Mouse (Mus musculus): ENCODE results near the gene S1pr1. TPM values are rescaled to one million over a fixed set of nuclear protein-coding genes. Genes with fewer than 3 reads are reported as not detected.
A peak's percentile ranks its signal among the peaks of the same experiment; 100 is the strongest.

S1pr1 gene
- polyA plus RNA-seq, 1 experiment from 2014 or later, result 35.9 TPM

GRCm38 (mm10) chr3:115692857-115693256 lies 22.0 kb downstream of the S1pr1 start:
- Histone ChIP-seq H3K9ac (ENCODE audit: low read length) (no peak overlapping the region), H3K4me2 (ENCODE audit: low read depth, low read length, severe bottlenecking) (no peak overlapping the region), H3K36me3 (ENCODE audit: control insufficient read depth, insufficient read depth, low read length) (no peaks in the 10 kb centered on the region), H3K4me3 (ENCODE audit: low read depth, low read length) (no peak overlapping the region), H3K27me3 (ENCODE audit: control insufficient read depth, insufficient read depth, low read length) (no peaks in the 10 kb centered on the region), H3K4me1 (replicated peaks; ENCODE audit: control insufficient read depth, insufficient read depth, low read length) (peaks cover 6% of the 10 kb centered on the region; the same call in 1 of the 2 replicates), H3K27ac (ENCODE audit: low read depth, low read length) (no peak overlapping the region), H3K9me3 (ENCODE audit: control insufficient read depth, low read length) (no peaks in the 10 kb centered on the region)
- ATAC-seq (replicated peaks; ENCODE audit: low FRiP score) (no peak), DNase-seq (ENCODE audit: low spot score) (no peak)
- 47% methylated on average over 4 of the region's 4 CpGs for whole genome bisulfite sequencing

- Histone ChIP-seq H3K9me3 (ENCODE audit: control insufficient read depth, low read length) (no peaks in the 10 kb centered on the region), H3K9ac (ENCODE audit: low read length) (no peak overlapping the region), H3K4me2 (ENCODE audit: low read depth, low read length, severe bottlenecking) (no peak overlapping the region), H3K4me1 (replicated peaks; ENCODE audit: control insufficient read depth, insufficient read depth, low read length) (peaks cover 6% of the 10 kb centered on the region; the same call in 1 of the 2 replicates), H3K27me3 (ENCODE audit: control insufficient read depth, insufficient read depth, low read length) (no peaks in the 10 kb centered on the region), H3K27ac (ENCODE audit: low read depth, low read length) (no peak overlapping the region), H3K4me3 (ENCODE audit: low read depth, low read length) (no peak overlapping the region), H3K36me3 (ENCODE audit: control insufficient read depth, insufficient read depth, low read length) (no peaks in the 10 kb centered on the region)
- WGBS, result 81% methylated on average over 5 of the region's 5 CpGs
- ATAC-seq (replicated peaks; ENCODE audit: low FRiP score) (no peak), DNase-seq (ENCODE audit: low spot score) (no peak)
Measured at GRCm38 (mm10) chr3:115692384-115692783, 22.5 kb downstream of the S1pr1 start.

- Histone ChIP-seq H3K9ac (ENCODE audit: low read length) (no peak overlapping the region), H3K4me1 (replicated peaks; ENCODE audit: control insufficient read depth, insufficient read depth, low read length) (peaks cover 6% of the 10 kb centered on the region; the same call in 1 of the 2 replicates), H3K4me3 (ENCODE audit: low read depth, low read length) (no peak overlapping the region), H3K36me3 (ENCODE audit: control insufficient read depth, insufficient read depth, low read length) (no peaks in the 10 kb centered on the region), H3K27me3 (ENCODE audit: control insufficient read depth, insufficient read depth, low read length) (no peaks in the 10 kb centered on the region), H3K27ac (ENCODE audit: low read depth, low read length) (peak overlapping the region; percentile 37; the same call in 1 of the 2 replicates), H3K4me2 (ENCODE audit: low read depth, low read length, severe bottlenecking) (no peak overlapping the region), H3K9me3 (ENCODE audit: control insufficient read depth, low read length) (no peaks in the 10 kb centered on the region)
- DNase-seq (ENCODE audit: low spot score) (no peak), ATAC-seq (replicated peaks; ENCODE audit: low FRiP score) (no peak; the same call in 1 of the 2 replicates)
- 47% methylated on average over 1 of the region's 1 CpGs for WGBS
Measured at GRCm38 (mm10) chr3:115689920-115690319, 25.0 kb downstream of the S1pr1 start.

GRCm38 (mm10) chr3:115689352-115689751 lies 25.5 kb downstream of the S1pr1 start:
- DNase-seq (ENCODE audit: low spot score) (no peak), ATAC-seq (replicated peaks; ENCODE audit: low FRiP score) (peak; percentile 20; the same call in 1 of the 2 replicates)
- Histone ChIP-seq H3K9ac (ENCODE audit: low read length) (no peak overlapping the region), H3K9me3 (ENCODE audit: control insufficient read depth, low read length) (no peaks in the 10 kb centered on the region), H3K4me1 (replicated peaks; ENCODE audit: control insufficient read depth, insufficient read depth, low read length) (peaks cover 6% of the 10 kb centered on the region; the same call in 1 of the 2 replicates), H3K4me3 (ENCODE audit: low read depth, low read length) (no peak overlapping the region), H3K36me3 (ENCODE audit: control insufficient read depth, insufficient read depth, low read length) (no peaks in the 10 kb centered on the region), H3K27ac (ENCODE audit: low read depth, low read length) (peak overlapping the region; percentile 37; the same call in 1 of the 2 replicates), H3K27me3 (ENCODE audit: control insufficient read depth, insufficient read depth, low read length) (no peaks in the 10 kb centered on the region), H3K4me2 (ENCODE audit: low read depth, low read length, severe bottlenecking) (0 out of 2 replicates have a peak overlapping the region, but pooled peaks have one; percentile 11)
- 34% methylated on average over 8 of the region's 8 CpGs for WGBS

- no peak overlapping the region for H3K4me3 ChIP-seq (ENCODE audit: low read depth, low read length)
- H3K4me1 ChIP-seq (replicated peaks; ENCODE audit: control insufficient read depth, insufficient read depth, low read length), result peaks cover 6% of the 10 kb centered on the region; the same call in 1 of the 2 replicates
- ATAC-seq (replicated peaks; ENCODE audit: low FRiP score) (no peak), DNase-seq (ENCODE audit: low spot score) (no peak)
- WGBS, result 90% methylated on average over 2 of the region's 2 CpGs
- no peak overlapping the region for H3K27ac ChIP-seq (ENCODE audit: low read depth, low read length)
- H3K9me3 ChIP-seq (ENCODE audit: control insufficient read depth, low read length), result no peaks in the 10 kb centered on the region
- no peak overlapping the region for H3K9ac ChIP-seq (ENCODE audit: low read length)
- no peaks in the 10 kb centered on the region for H3K36me3 ChIP-seq (ENCODE audit: control insufficient read depth, insufficient read depth, low read length)
- no peaks in the 10 kb centered on the region for H3K27me3 ChIP-seq (ENCODE audit: control insufficient read depth, insufficient read depth, low read length)
- H3K4me2 ChIP-seq (ENCODE audit: low read depth, low read length, severe bottlenecking), result no peak overlapping the region
Measured at GRCm38 (mm10) chr3:115687821-115688220, 27.1 kb downstream of the S1pr1 start.

GRCm38 (mm10) chr3:115682328-115683088 lies 32.4 kb downstream of the S1pr1 start:
- WGBS, result 83% methylated on average over 14 of the region's 14 CpGs
- no peak for DNase-seq (ENCODE audit: low spot score)
- no peak overlapping the region for H3K9ac ChIP-seq (ENCODE audit: low read length)

GRCm38 (mm10) chr3:115681184-115681583 lies 33.7 kb downstream of the S1pr1 start:
- no peaks in the 10 kb centered on the region for H3K9me3 ChIP-seq (ENCODE audit: control insufficient read depth, low read length)
- no peaks in the 10 kb centered on the region for H3K4me1 ChIP-seq (replicated peaks; ENCODE audit: control insufficient read depth, insufficient read depth, low read length)
- no peak overlapping the region for H3K9ac ChIP-seq (ENCODE audit: low read length)
- no peaks in the 10 kb centered on the region for H3K36me3 ChIP-seq (ENCODE audit: control insufficient read depth, insufficient read depth, low read length)
- no peaks in the 10 kb centered on the region for H3K27me3 ChIP-seq (ENCODE audit: control insufficient read depth, insufficient read depth, low read length)
- H3K4me2 ChIP-seq (ENCODE audit: low read depth, low read length, severe bottlenecking), result no peak overlapping the region
- ATAC-seq (replicated peaks; ENCODE audit: low FRiP score), result no peak
- WGBS, result 83% methylated on average over 1 of the region's 1 CpGs
- H3K4me3 ChIP-seq (ENCODE audit: low read depth, low read length), result no peak overlapping the region
- DNase-seq (ENCODE audit: low spot score), result no peak
- no peak overlapping the region for H3K27ac ChIP-seq (ENCODE audit: low read depth, low read length)

More at GRCm38 (mm10) chr3:115682328-115683088, 32.4 kb downstream of the S1pr1 start:
- Histone ChIP-seq H3K9me3 (ENCODE audit: control insufficient read depth, low read length) (no peaks in the 10 kb centered on the region), H3K4me2 (ENCODE audit: low read depth, low read length, severe bottlenecking) (no peak overlapping the region), H3K4me1 (replicated peaks; ENCODE audit: control insufficient read depth, insufficient read depth, low read length) (no peaks in the 10 kb centered on the region), H3K36me3 (ENCODE audit: control insufficient read depth, insufficient read depth, low read length) (no peaks in the 10 kb centered on the region), H3K4me3 (ENCODE audit: low read depth, low read length) (no peak overlapping the region), H3K27me3 (ENCODE audit: control insufficient read depth, insufficient read depth, low read length) (no peaks in the 10 kb centered on the region), H3K27ac (ENCODE audit: low read depth, low read length) (no peak overlapping the region)
- ATAC-seq (replicated peaks; ENCODE audit: low FRiP score), result no peak

- 87% methylated on average over 7 of the region's 7 CpGs for WGBS
Measured at GRCm38 (mm10) chr3:115679022-115679421, 35.9 kb downstream of the S1pr1 start.

More at GRCm38 (mm10) chr3:115679022-115679421, 35.9 kb downstream of the S1pr1 start:
- Histone ChIP-seq H3K27me3 (ENCODE audit: control insufficient read depth, insufficient read depth, low read length) (no peaks in the 10 kb centered on the region), H3K36me3 (ENCODE audit: control insufficient read depth, insufficient read depth, low read length) (no peaks in the 10 kb centered on the region), H3K27ac (ENCODE audit: low read depth, low read length) (no peak overlapping the region), H3K4me2 (ENCODE audit: low read depth, low read length, severe bottlenecking) (no peak overlapping the region), H3K4me1 (replicated peaks; ENCODE audit: control insufficient read depth, insufficient read depth, low read length) (no peaks in the 10 kb centered on the region), H3K9me3 (ENCODE audit: control insufficient read depth, low read length) (no peaks in the 10 kb centered on the region), H3K9ac (ENCODE audit: low read length) (no peak overlapping the region), H3K4me3 (ENCODE audit: low read depth, low read length) (no peak overlapping the region)
- ATAC-seq (replicated peaks; ENCODE audit: low FRiP score), result no peak
- no peak for DNase-seq (ENCODE audit: low spot score)

All from forebrain, embryonic 11.5 days (tissue).